Mouse (Mus musculus): ENCODE measurements around the gene Itgb8.
A peak's percentile ranks its signal among the peaks of the same experiment; 100 is the strongest.

Itgb8 gene

GRCm38 (mm10) chr12:119238696-119239415 lies at the start of gene Itgb8:
TSS of gene Itgb8 (minus strand) at chr12:119238802.
- DNase-seq: peak; percentile 77

- DNase-seq: no peak
These were observed 37.7 kb upstream of the Itgb8 start for GRCm38 (mm10) chr12:119276282-119276681.

- DNase-seq: no peak
These were observed 35.0 kb upstream of the Itgb8 start for GRCm38 (mm10) chr12:119273605-119274004.

GRCm38 (mm10) chr12:119271964-119272363 lies 33.4 kb upstream of the Itgb8 start:
- no peak for DNase-seq

GRCm38 (mm10) chr12:119270036-119270435 lies 31.4 kb upstream of the Itgb8 start:
- DNase-seq: no peak

GRCm38 (mm10) chr12:119268723-119269122 lies 30.1 kb upstream of the Itgb8 start:
- no peak for DNase-seq

- no peak for DNase-seq
These were observed 25.9 kb upstream of the Itgb8 start for GRCm38 (mm10) chr12:119264506-119264905.

- no peak for DNase-seq
These were observed 10.0 kb upstream of the Itgb8 start for GRCm38 (mm10) chr12:119248581-119248980.

GRCm38 (mm10) chr12:119241071-119241470 lies 2.5 kb upstream of the Itgb8 start:
- no peak for DNase-seq

- DNase-seq: peak; percentile 62
These were observed 494 bp downstream of the Itgb8 start for GRCm38 (mm10) chr12:119237921-119238695.

- no peak for DNase-seq
These were observed 1.2 kb downstream of the Itgb8 start for GRCm38 (mm10) chr12:119237241-119237920.

GRCm38 (mm10) chr12:119231831-119232230 lies 6.8 kb downstream of the Itgb8 start:
- peak; percentile 34 for DNase-seq

- peak; percentile 64 for DNase-seq
These were observed 8.2 kb downstream of the Itgb8 start for GRCm38 (mm10) chr12:119230444-119230843.

- DNase-seq: peak; percentile 23
These were observed 9.0 kb downstream of the Itgb8 start for GRCm38 (mm10) chr12:119229601-119230000.

- DNase-seq: no peak
These were observed 10.7 kb downstream of the Itgb8 start for GRCm38 (mm10) chr12:119227898-119228297.

- DNase-seq: no peak
These were observed 13.9 kb downstream of the Itgb8 start for GRCm38 (mm10) chr12:119224699-119225098.

GRCm38 (mm10) chr12:119219409-119219808 lies 19.2 kb downstream of the Itgb8 start:
- peak; percentile 22 for DNase-seq

- no peak for DNase-seq
These were observed 20.8 kb downstream of the Itgb8 start for GRCm38 (mm10) chr12:119217700-119218265.

- no peak for DNase-seq
These were observed 23.4 kb downstream of the Itgb8 start for GRCm38 (mm10) chr12:119215225-119215624.

- DNase-seq: no peak
These were observed 27.1 kb downstream of the Itgb8 start for GRCm38 (mm10) chr12:119211533-119211932.

- no peak for DNase-seq
These were observed 28.0 kb downstream of the Itgb8 start for GRCm38 (mm10) chr12:119210590-119210989.

GRCm38 (mm10) chr12:119210073-119210425 lies 28.6 kb downstream of the Itgb8 start:
- no peak for DNase-seq

- DNase-seq: no peak
These were observed 29.1 kb downstream of the Itgb8 start for GRCm38 (mm10) chr12:119209384-119210072.

Data from kidney, adult 11 months (tissue).